Mouse (Mus musculus): Measurements from ENCODE around the gene Zar1. TPM values are rescaled to one million over a fixed set of nuclear protein-coding genes. Genes with fewer than 3 reads are reported as not detected.

Zar1 gene
- total RNA-seq, 2 experiments from 2014 or later = 0.33 TPM; not detected in 1

DNA sequence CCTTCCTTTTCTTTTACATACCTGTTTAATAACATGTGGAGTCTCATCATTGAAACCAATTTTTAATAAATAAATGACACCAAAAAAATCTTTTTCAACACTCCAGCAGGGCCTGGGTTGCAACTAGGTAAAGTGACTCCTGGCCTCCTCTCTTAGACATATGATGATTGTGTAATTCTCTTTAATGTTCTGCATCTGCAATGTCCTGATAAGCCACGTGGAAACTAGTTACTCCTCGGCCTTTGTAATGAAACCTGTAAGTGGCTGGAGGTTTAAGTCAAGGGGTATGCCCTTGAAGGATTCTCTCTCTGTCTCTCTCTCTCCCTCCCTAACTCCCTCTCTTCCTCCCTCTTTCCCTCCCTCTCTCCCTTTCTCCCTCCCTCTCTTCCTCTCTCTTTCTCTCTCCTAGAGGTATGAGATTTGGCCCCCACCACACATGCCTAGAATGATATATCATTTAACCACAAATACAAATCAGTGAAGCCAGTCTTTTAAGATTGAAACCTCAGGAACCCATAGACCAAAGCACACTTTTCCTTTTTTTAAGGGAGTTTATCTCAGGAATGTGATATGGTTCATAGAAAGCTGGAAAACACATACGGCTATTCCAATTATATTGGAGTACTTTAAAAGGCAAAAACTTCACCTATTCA, 20.0 kb downstream of the Zar1 start:
- no peak for TF ChIP-seq CTCF (IDR thresholded peaks at IDR 0.05)
- Histone ChIP-seq H3K27ac (no peak overlapping the region), H3K4me3 (no peak overlapping the region)
- intact Hi-C loops (cut with DNase I) = no loop called here
- DNase-seq (ENCODE audit: extremely low spot score in 1 of 2, low spot score in 2 of 2) = no peak

GRCm38 (mm10) chr5:72559544-72560049, 21.5 kb downstream of the Zar1 start, which contains the start of gene Nfxl1:
Gene Nfxl1, minus strand, starts transcription at chr5:72559684.
- peak within 1 kb of the TSS; percentile 94 for H3K4me3 ChIP-seq
- peak within 1 kb of the TSS; percentile 69 for H3K27ac ChIP-seq
- intact Hi-C loops (cut with DNase I) = loop anchor here (5.0 to 10.0 kb wide), 4 partner anchors 153 to 395 kb away; partner anchors contain the start of genes Commd8 and Slain2
- no peak for TF ChIP-seq CTCF (IDR thresholded peaks at IDR 0.05)
- peak; percentile 95 to 97 for DNase-seq (ENCODE audit: extremely low spot score in 1 of 2, low spot score in 2 of 2)

GRCm38 (mm10) chr5:72558716-72559526, 22.1 kb downstream of the Zar1 start:
- intact Hi-C loops (cut with DNase I) = loop anchor here (5.0 to 10.0 kb wide), 4 partner anchors 153 to 394 kb away; partner anchors contain the start of genes Commd8 and Slain2
- H3K27ac ChIP-seq = peak overlapping the region; percentile 69
- H3K4me3 ChIP-seq = peak overlapping the region; percentile 94
- DNase-seq (ENCODE audit: extremely low spot score in 1 of 2, low spot score in 2 of 2) = peak in 1 of 2 experiments; percentile 51
- TF ChIP-seq CTCF (IDR thresholded peaks at IDR 0.05) = no peak

DNA sequence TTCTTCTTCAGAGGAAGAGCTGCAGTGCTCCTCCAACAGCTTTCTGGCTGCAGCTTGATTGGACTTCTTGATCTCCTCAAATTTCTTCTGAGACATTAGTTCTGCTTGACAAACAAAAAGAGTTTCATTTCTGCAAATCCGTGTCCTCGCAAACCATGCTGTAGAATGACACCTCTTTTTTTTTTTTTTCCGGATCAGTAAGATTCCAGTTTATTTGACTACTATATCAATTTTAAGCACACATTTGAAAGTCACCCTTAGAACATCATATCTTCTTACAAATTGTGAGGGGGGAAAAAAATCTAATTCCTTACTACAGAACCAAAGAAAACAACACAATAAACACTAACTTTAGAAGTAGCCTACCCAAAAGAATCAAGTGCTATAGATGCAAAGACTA, 24.8 kb downstream of the Zar1 start:
- no peak overlapping the region for H3K4me3 ChIP-seq
- no peak overlapping the region for H3K27ac ChIP-seq
- TF ChIP-seq CTCF (IDR thresholded peaks at IDR 0.05) = no peak
- DNase-seq (ENCODE audit: extremely low spot score in 1 of 2, low spot score in 2 of 2) = no peak
- intact Hi-C loops (cut with DNase I) = loop anchor here (5.0 to 10.0 kb wide), 4 partner anchors 156 to 391 kb away; partner anchors contain the start of genes Commd8 and Slain2

DNA sequence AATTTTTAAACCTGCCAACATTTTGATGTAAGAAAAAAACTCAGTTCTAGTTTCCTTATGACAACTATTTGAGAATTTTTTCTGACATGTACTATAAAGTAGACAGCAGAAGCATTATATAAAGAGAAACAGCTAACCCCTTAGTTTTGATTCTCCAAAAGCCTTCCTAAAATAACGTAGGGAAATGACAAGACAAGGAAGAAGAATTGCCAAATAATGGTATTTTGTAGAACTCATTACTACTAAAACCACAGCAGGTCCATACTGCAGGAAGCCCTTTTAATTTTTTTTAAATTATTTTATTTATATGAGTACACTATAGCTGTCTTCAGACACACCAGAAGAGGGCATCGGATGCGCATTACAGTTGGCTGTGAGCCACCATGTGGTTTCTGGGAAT, 29.8 kb downstream of the Zar1 start:
- Histone ChIP-seq H3K4me3 (no peak overlapping the region), H3K27ac (no peak overlapping the region)
- DNase-seq (ENCODE audit: extremely low spot score in 1 of 2, low spot score in 2 of 2) = no peak
- intact Hi-C loops (cut with DNase I) = loop anchor here (10.0 kb wide), 2 partner anchors 364 to 386 kb away; partner anchors contain the start of genes Commd8 and Slain2
- TF ChIP-seq CTCF (IDR thresholded peaks at IDR 0.05) = no peak; the same call in 1 of the 2 replicates

GRCm38 (mm10) chr5:72528896-72529295, 52.2 kb downstream of the Zar1 start:
- intact Hi-C loops (cut with DNase I) = no loop called here
- no peak for DNase-seq (ENCODE audit: extremely low spot score in 1 of 2, low spot score in 2 of 2)
- TF ChIP-seq CTCF (IDR thresholded peaks at IDR 0.05) = no peak
- H3K4me3 ChIP-seq = no peak overlapping the region
- H3K27ac ChIP-seq = no peak overlapping the region

Other genes with a start within 250 kb of the Zar1 start
- gene Corin, start 76.8 kb downstream of the Zar1 start, total RNA-seq (2021) = under 1 TPM; 0.18 to 0.26 TPM
- gene Nfxl1, start 21.6 kb downstream of the Zar1 start, total RNA-seq (2021) = 10 to 100 TPM; 14.8 to 16.7 TPM
- gene Gm5868, start 6.3 kb upstream of the Zar1 start, total RNA-seq (2021) = under 1 TPM in 1 of 2 experiments, not detected in 1; 0.42 TPM
- gene Cnga1, start 63.0 kb upstream of the Zar1 start, total RNA-seq (2021) = not detected
- gene Nipal1, start 66.5 kb upstream of the Zar1 start, total RNA-seq (2021) = not detected
- gene Txk, start 171.5 kb upstream of the Zar1 start, total RNA-seq (2021) = under 1 TPM; 0.26 to 0.66 TPM